Mouse (Mus musculus): ENCODE results near the gene Napepld.
"Not testable (repeated sequence)": the region's sequence is repeated elsewhere in the genome, so short reads cannot be mapped to it uniquely, and the experiment has no call there.

Napepld gene

GRCm38 (mm10) chr5:21672812-21673635, 28.2 kb downstream of the Napepld start:
- ATAC-seq (ENCODE audit: insufficient number of reproducible peaks, low FRiP score, low TSS enrichment): no peak

DNA sequence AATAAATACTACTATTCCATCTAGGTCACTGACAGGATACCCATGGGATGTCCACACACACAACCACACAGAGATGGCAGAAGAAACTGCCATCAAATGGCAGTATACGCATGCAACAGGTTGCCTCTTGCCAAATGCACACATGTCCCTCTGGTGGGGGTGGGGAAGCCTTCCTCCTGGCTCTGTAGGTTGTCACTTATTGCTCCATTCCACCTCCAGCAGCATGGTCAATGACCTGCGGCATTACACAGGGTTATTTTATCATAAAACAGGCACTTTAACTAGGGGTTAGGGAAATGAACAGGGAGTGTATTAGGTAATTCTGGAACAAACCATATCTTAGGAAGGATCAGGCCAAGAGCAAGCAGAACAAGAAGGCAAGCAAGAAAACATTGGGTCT, 31.9 kb downstream of the Napepld start:
- ATAC-seq (ENCODE audit: insufficient number of reproducible peaks, low FRiP score, low TSS enrichment): no peak

GRCm38 (mm10) chr5:21667191-21668137, 33.7 kb downstream of the Napepld start:
- no peak for ATAC-seq (ENCODE audit: insufficient number of reproducible peaks, low FRiP score, low TSS enrichment)

- ATAC-seq (ENCODE audit: insufficient number of reproducible peaks, low FRiP score, low TSS enrichment): no peak
Measured at GRCm38 (mm10) chr5:21663081-21663480, 38.1 kb downstream of the Napepld start.

- no peak for ATAC-seq (ENCODE audit: insufficient number of reproducible peaks, low FRiP score, low TSS enrichment)
Measured at GRCm38 (mm10) chr5:21660850-21661249, 40.3 kb downstream of the Napepld start.

GRCm38 (mm10) chr5:21658623-21659395, 42.4 kb downstream of the Napepld start:
- peak; percentile 85 for ATAC-seq (ENCODE audit: insufficient number of reproducible peaks, low FRiP score, low TSS enrichment)

GRCm38 (mm10) chr5:21658038-21658437, 43.2 kb downstream of the Napepld start:
- no peak for ATAC-seq (ENCODE audit: insufficient number of reproducible peaks, low FRiP score, low TSS enrichment)

- ATAC-seq (ENCODE audit: insufficient number of reproducible peaks, low FRiP score, low TSS enrichment): no peak
Measured at GRCm38 (mm10) chr5:21656912-21657311, 44.3 kb downstream of the Napepld start.

DNA sequence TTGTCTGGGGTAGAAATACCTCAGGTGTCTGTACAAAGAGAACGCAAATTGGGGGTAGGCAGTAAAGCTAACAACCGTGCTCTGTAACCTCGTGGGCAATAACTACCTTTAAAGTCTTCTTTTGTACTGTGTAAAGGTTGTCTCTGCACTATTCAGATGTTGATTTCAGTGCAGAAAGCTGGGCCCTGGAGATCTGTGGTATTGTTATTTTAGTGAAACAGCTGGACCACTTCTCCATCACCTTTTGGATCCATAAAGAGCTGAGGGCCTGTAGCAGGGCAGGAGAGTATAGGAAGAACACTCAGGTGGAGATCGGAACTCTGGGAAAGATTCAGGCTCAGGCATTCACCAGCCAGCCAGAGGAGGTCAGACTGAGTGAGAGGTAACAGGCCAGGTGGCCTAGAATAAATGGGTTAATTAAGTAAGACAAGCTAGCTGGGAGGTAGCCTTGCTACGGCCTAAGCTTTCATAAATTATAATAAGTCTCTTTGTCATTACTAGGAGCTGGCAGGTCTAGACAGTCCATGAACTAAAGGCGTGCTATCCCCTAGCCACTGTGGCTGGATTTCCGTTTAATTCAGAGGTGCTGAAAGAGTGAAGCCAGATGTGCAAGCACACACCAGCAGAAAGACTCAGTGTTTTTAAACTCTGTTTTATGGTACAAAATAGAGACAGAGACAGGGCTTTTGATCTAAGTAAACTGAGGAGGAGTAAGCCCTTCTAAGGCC, 49.1 kb downstream of the Napepld start:
- ATAC-seq (ENCODE audit: insufficient number of reproducible peaks, low FRiP score, low TSS enrichment): no peak

DNA sequence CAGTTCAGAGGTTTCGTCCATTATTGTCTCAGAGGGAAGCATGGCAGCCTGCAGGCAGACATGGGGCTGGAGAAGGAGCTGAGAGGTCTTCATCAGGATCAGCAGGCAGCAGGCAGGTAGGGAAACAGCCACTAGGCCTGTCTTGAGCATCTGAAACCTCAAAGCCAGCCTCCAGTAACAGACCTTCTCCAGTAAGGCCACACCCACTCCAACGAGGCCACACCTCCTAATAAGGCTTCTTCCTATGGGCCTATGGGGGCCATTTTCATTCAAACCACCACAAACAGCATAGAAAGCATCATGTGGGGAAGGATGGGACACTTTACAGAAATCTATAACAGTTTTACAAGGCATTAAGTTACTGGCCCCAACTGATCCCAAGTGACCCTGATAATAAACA, 50.5 kb downstream of the Napepld start:
- ATAC-seq (ENCODE audit: insufficient number of reproducible peaks, low FRiP score, low TSS enrichment): no peak

DNA sequence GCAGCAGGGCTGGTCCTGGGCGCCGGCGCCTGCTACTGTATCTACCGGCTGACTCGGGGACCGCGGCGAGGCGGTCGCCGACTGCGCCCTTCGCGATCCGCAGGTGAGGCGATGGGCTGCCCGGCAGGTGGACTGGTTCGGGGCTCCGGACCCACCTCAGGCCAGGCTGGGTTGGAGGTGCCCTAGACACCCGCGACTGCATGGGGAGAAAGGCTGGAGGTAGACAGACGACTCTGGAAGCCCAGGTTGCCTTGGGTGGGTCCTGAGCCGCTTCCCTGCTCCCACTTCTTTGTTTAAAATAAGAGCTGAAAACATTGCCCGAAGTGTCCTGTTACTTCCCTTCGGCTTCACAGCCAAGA, 55.1 kb downstream of the Napepld start:
- ATAC-seq (ENCODE audit: insufficient number of reproducible peaks, low FRiP score, low TSS enrichment): no peak; the same call in 1 of the 2 replicates

DNA sequence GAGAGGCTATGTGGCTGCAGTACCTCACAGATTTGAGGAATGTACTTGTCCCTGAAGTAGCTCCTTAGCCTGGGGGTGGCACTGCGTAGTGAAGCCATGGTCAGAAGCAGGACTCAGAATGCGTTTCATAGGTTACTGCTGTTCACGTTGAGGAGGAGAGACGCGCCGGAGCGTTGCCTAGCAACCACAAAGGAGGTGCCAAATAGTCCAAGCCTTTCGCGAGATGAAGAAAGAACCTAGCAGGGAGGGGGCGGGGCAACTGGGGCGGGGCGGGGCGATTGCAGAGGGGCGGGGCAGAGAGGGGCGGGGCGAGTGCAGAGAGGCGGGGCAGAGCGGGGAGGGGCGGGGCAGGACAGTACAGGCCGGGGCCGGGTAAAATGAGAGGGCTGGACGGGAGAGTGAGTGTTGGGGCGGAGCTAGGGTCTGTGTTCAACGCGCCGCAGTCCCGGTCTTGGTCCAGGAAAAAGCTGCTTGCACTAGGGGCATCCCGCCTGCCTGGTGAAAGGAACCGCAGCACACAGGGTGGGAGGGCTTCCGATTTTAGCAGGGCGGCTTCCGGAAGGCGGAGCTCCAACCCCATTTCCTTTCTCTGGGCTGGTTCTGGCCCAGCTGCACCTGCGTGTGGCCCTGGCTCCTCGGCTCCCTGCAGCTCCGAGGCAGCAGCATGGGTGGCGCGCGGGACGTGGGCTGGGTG, 55.6 kb downstream of the Napepld start, which contains the start of the genes Fbxl13 and Armc10:
TSS of gene Fbxl13 (minus strand) at position 196 of the 694 bp plus-strand sequence.
TSS of gene Armc10 (plus strand) at position 375 of the 694 bp plus-strand sequence.
- ATAC-seq (ENCODE audit: insufficient number of reproducible peaks, low FRiP score, low TSS enrichment): peak; percentile 91

GRCm38 (mm10) chr5:21644891-21645438, 56.2 kb downstream of the Napepld start:
- ATAC-seq (ENCODE audit: insufficient number of reproducible peaks, low FRiP score, low TSS enrichment): 0 out of 2 replicates have a peak, but pooled peaks have one; percentile 1

- ATAC-seq (ENCODE audit: insufficient number of reproducible peaks, low FRiP score, low TSS enrichment): no peak
Measured at GRCm38 (mm10) chr5:21643606-21644005, 57.6 kb downstream of the Napepld start.

DNA sequence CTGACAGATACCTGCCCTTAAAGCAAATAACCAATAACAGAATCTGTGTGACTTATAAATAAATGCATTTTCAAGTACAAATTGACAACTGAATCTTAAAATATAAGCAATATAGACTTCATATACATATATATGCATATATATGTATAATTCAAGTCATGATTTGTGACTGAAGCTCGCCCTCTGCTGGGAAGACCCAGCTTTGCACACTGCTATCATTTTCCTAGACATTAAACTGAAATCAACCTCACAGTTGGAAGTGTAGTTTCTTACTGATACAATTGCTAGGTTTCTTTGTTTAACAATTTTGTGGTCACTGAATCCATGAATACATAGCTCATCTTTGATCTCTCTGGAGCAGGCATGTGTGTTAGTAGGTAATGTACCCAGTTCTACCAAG, 60.2 kb downstream of the Napepld start:
- ATAC-seq (ENCODE audit: insufficient number of reproducible peaks, low FRiP score, low TSS enrichment): no peak

- ATAC-seq (ENCODE audit: insufficient number of reproducible peaks, low FRiP score, low TSS enrichment): no peak
Measured at GRCm38 (mm10) chr5:21625916-21626315, 75.3 kb downstream of the Napepld start.

DNA sequence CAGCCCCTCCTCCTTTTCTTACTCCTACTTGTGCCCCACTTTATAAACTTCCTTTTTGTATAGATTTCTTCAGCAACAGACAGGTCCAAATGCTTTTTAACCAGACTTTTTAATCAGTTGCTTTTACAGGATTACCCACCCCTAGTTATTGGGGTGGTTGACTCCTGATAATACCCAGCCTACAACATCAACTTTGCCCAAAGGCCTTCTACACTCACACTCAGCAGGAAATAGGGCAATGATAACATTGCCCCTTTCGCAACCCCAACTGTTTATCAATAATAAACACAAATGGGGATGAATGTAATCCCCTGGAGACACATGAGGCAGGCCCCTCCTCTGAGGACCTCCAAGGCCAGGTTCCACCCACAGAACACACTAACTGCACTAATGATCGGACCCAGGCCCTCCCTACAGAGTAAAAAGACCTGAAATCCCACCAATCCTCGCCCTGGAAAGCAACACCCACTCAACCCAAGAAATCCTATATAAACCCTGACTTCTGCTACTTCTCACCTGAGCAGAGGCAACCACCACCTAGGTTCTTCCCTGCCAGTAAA, 84.7 kb downstream of the Napepld start:
- ATAC-seq (ENCODE audit: insufficient number of reproducible peaks, low FRiP score, low TSS enrichment): no peak

DNA sequence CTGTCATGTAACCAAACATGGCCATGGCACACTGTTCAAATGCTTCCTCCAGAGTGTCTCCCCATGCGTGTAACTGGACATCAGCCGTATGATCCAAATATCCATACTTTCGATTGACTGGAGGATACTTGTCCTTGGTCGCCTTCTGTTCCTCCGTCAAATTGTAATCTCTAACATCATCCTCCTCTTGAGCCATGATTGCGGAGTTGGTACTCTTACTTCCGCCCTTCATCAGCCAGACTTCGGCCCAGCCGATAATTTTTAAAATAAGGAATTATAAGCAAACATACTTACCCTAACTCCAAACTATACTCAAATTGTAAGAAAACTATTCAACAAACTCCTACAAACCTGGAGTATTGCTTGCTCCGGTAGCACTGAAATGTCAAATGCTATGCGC, 86.9 kb downstream of the Napepld start:
- ATAC-seq (ENCODE audit: insufficient number of reproducible peaks, low FRiP score, low TSS enrichment): not testable (repeated sequence)

Measured in cerebellum, adult (tissue).